Mouse (Mus musculus): ENCODE data around the gene Htr5b.

Gene Htr5b

DNA sequence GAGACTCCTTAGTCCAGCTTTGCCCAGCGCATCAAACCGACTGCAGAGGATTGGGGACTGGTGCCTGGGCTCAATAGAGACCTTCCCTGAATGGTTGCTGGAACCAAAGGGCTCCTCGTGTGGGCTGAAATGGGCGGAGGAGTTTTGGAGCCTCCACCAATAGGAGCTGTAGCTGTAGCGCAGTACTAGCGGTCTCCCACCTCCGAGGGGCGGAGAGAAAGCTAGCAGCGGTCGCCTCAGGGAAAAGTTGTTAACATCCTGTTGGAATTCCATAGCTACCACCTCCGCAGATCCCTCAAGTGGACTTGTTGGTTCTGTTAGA, at the start of gene Htr5b:
Gene Htr5b (minus strand): TSS at position 67 of the 322 bp plus-strand sequence.
- no peak for DNase-seq (ENCODE audit: low read depth, low spot score)

DNA sequence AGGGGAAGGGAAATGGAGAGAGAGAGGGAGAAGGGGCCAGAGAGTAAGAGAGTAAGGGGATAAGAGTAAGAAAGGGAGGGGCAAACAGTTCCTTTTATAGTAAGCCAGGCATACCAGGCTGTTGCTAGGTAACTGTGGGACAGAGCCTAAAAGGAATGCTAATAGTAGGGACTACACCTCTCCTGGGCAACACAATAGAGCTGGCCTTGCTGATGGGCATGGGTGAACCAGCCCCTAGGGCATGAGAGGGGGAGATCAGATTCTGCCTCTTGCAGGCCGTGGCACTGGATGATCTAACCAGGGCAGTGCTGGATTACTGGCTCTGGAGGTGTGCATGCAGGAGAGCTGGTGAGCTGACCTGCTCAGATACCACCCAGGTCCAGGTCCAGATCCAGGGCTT, 49.2 kb upstream of the Htr5b start:
- no peak for DNase-seq (ENCODE audit: low read depth, low spot score)

GRCm38 (mm10) chr1:121570522-121570921, 42.3 kb upstream of the Htr5b start:
- no peak for DNase-seq (ENCODE audit: low read depth, low spot score)

GRCm38 (mm10) chr1:121567521-121568489, 39.5 kb upstream of the Htr5b start, which contains the start of gene Ddx18:
Gene Ddx18, minus strand, starts transcription at chr1:121567989.
- DNase-seq (ENCODE audit: low read depth, low spot score) = peak; percentile 95

GRCm38 (mm10) chr1:121557861-121558260, 29.6 kb upstream of the Htr5b start:
- DNase-seq (ENCODE audit: low read depth, low spot score) = no peak

GRCm38 (mm10) chr1:121551457-121551835, 23.2 kb upstream of the Htr5b start:
- no peak for DNase-seq (ENCODE audit: low read depth, low spot score)

GRCm38 (mm10) chr1:121550801-121551456, 22.7 kb upstream of the Htr5b start:
- DNase-seq (ENCODE audit: low read depth, low spot score) = no peak

DNA sequence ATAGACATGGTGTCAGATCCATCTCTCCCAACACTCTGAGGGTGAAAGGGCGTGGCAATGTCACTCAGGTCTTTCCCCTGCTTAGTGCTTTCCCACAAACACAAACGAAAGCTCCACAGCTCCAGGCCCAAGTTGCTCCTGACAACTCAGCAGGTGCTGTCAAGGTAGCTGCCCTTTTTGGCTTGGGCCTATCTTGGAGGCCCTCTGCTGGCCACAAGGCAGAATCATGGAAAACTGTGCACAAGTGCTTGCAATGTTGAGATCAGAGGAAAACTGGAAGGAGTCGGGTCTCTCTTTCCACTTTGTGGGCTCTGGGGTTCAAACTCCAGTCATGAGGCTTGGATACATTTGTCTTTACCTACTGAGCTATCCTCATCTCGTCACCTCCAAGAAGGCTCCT, 21.2 kb upstream of the Htr5b start:
- DNase-seq (ENCODE audit: low read depth, low spot score) = peak; percentile 18

DNA sequence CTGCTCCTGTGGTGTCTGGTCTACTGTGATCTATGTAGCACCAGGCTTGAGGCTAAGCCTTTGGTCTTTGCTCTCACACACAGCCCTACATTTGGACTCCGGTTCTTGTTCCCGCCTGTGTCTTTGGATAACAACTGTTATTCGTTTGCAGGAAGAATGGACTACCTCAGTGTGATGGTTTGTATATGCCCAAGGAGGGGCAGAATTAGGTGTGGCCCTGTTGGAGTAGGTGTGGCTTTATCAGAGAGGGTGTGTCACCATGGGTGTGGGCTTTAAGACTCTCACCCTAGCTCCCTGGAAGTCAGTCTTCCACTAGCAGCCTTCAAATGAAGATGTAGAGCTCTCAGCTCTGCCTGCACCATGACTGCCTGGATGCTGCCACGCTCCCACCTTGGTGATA, 20.4 kb upstream of the Htr5b start:
- DNase-seq (ENCODE audit: low read depth, low spot score) = no peak

DNA sequence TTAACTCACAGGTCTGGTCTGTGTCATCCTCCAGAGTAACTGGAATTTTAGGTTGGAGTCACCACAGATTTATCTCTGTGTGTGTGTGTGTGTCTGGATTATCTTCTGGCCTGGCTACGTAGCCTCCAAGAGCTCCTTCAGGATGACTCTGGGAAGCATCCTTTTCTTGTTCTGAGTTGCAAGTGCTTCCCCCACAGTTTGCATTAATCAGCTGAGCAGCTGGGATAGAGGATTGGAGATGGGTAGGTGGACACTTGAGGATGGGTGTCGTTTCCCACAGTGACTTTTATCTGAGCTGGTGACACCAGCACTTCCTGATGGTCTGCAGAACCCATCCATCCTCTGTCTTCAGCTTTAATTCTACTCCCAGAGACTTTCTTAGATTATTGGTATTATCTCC, 18.6 kb upstream of the Htr5b start:
- DNase-seq (ENCODE audit: low read depth, low spot score) = no peak

GRCm38 (mm10) chr1:121540361-121540760, 12.1 kb upstream of the Htr5b start:
- DNase-seq (ENCODE audit: low read depth, low spot score) = no peak

GRCm38 (mm10) chr1:121531439-121531838, 3.2 kb upstream of the Htr5b start:
- no peak for DNase-seq (ENCODE audit: low read depth, low spot score)

GRCm38 (mm10) chr1:121529286-121529685, 1.0 kb upstream of the Htr5b start:
- DNase-seq (ENCODE audit: low read depth, low spot score) = peak; percentile 64

GRCm38 (mm10) chr1:121527600-121528398, 466 bp downstream of the Htr5b start:
- no peak for DNase-seq (ENCODE audit: low read depth, low spot score)

GRCm38 (mm10) chr1:121527061-121527460, 1.2 kb downstream of the Htr5b start:
- DNase-seq (ENCODE audit: low read depth, low spot score) = no peak

DNA sequence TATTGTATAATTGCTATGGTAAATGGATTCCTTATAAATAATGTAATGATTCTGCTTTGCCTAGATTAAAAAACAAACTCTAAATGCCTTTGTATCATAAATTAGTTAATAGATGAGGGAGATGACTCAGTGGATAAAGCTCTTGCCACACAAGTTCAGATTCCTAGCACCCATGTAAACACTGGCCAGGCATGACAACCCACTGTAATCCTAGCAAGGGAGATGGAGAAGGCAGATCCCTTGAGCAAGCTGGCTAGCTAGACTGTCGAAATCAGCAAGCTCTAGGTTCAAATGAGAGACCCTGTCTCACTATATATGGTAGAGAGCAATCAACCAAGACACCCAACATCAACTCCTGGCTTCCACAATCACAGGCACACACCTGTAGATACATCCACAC, 9.7 kb downstream of the Htr5b start:
- no peak for DNase-seq (ENCODE audit: low read depth, low spot score)

DNA sequence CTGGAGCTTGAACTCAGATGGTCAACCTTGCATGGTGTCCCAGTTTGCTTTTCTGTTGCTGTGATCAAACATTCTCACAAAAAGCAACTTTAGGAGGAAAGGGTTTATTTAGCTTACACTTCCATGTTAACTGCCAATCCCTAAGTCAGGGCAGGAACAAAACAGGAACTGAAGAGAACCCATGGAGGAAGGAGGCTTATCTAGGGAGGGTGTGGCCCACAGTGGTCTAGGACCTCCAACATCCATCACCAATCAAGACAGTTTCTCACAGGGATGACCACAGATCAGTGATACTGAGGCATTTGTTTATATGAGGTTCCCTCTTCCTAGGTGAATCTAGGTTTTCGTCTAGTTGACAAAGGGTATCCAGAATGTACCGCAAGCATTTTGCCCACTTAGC, 16.3 kb downstream of the Htr5b start:
- no peak for DNase-seq (ENCODE audit: low read depth, low spot score)

DNA sequence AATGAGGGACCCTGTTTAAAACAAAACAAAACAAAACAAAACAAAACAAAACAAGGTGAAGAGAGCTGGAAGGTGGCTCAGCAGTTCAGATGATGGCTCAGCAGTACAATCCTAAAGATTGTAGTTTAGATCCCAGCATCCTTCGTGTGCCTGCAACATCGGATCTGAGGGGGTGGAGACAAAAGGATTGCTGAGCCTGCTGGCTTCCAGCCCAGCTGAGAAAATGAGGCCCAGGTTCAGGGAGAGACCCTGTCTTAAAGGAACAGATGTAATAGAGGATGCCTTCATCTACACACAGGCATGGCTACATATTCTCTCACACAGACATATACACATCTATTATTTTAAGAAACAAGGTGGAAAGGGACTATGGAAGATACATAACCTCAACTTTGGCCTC, 17.1 kb downstream of the Htr5b start:
- DNase-seq (ENCODE audit: low read depth, low spot score) = no peak

- DNase-seq (ENCODE audit: low read depth, low spot score) = no peak
Observed at GRCm38 (mm10) chr1:121510420-121511140, 17.7 kb downstream of the Htr5b start.

DNA sequence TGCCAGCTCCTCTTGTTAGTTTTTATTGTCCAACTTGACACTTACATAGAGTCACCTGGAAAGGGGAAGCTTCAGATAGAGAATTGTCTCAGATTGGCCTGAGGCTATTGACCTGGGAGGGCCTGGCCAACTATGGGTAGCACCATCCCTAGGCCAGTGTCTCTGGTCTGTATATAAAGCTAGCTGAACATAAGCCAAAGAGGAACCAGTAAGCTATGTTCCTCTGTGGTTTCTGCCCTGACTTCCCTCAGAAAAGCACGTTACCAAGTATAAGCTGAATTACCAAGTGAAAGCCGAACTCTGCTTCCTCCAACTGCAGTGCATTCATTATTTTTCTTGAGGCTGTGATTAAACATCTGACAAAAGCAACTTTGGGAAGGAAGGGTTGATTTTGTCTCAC, 19.5 kb downstream of the Htr5b start:
- no peak for DNase-seq (ENCODE audit: low read depth, low spot score)

DNA sequence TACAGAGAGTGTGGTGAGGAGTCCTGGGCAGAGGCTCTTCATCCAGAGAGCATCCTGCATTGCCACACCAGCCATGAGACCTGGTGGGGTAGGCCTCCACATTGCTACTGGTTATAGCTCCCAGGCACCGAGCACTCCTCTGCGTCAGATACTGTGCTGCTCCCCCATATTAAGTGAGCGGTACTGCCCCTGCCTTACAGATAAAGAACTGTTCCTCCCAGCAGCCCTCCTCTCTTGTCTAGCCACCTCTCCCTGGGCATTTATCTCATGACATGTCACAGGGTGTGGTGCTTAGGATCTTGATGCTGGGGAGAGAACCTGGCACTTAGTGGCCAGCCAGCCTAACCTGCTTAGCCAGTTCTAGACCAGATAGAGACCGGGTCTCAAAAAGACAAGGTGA, 31.2 kb downstream of the Htr5b start:
- DNase-seq (ENCODE audit: low read depth, low spot score) = no peak

DNA sequence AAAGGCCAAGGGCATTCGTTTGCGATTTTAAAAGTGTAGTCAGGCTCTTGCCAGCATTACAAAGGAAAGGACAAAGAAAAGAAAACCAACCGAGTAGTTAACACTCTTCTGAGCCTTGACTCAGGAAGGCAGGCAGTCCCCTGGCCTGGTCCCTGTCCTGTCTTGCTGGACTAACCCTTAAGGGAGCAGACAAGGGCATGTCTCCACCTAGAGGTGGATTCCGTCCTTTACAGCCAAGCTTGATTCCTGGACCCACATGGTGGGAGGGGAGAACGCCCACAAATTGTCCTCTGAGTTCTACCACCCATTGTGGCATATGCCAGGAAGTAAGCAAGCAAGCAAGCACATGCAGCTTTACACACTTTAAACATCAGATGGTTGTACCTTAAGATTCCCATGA, 38.0 kb downstream of the Htr5b start:
- peak; percentile 55 for DNase-seq (ENCODE audit: low read depth, low spot score)
